Mouse (Mus musculus) heart, postnatal 0 days (tissue): ENCODE data around the gene Cd300lf.

ENCODE experiments used
- CTCF ChIP-seq: IDR thresholded peaks from 2 replicates; pipeline ENCODE4 v1.5.1; 2016; ENCODE audit warnings: antibody characterized with exemption, control low read depth, low read depth
- EP300 ChIP-seq: IDR thresholded peaks from 2 replicates; pipeline ENCODE4 v1.6.1; 2016; ENCODE audit warnings: antibody characterized with exemption, low read depth

DNA sequence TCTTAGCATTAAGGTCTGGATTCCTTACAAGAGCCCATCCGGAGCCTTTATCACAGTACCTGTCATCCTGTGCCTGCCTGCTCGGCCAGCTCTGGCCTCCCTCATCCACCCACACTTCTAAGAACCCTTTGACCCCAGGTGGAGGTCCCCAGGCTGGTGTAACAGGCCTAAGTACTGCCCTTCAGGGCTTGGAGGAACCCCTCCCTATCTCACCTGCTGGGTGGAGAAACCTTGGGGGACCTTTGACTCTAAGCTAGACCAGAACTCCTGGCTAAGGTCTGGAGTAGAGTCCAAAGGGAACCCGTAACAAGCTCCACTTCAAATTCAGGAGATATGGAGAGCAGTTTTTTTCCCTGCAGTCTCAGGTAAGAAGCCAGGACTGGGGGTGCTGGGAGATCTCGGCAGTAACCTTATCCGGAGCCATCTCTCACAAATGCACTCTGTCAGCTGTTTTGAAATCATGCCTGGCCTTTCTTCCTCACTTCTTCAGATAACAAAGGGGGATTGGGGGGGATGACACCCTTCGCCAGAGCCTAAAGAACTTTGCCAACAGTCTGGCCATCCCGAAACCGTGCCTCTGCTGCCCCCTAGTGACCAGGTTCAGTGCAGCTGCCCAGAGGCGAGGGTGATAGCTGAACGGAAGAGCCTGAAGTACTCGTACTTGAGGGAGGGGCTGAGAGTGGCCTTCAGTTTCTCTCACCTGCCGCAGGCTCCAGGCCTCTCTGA, 48.3 kb upstream of the Cd300lf start:
- TF ChIP-seq EP300 (no peak), CTCF (peak; percentile 88)
